Mouse (Mus musculus) T-helper 1 cell (primary cell): Measurements from ENCODE around the gene Anln.
"Not testable (repeated sequence)": the region's sequence is repeated elsewhere in the genome, so short reads cannot be mapped to it uniquely, and the experiment has no call there.

ENCODE experiments used
- in situ Hi-C: fragments of 300-600 bp; cut with MboI, MseI; formaldehyde crosslinking; loops from one replicate; pipeline ENCODE4 v1.15.1; 2025; ENCODE audit warnings: high pct_unique_total_duplicates

The Anln gene

GRCm38 (mm10) chr9:22389021-22389476 lies at the start of gene Anln:
TSS of gene Anln (minus strand) at chr9:22389188.
- in situ Hi-C loops = no loop called here

DNA sequence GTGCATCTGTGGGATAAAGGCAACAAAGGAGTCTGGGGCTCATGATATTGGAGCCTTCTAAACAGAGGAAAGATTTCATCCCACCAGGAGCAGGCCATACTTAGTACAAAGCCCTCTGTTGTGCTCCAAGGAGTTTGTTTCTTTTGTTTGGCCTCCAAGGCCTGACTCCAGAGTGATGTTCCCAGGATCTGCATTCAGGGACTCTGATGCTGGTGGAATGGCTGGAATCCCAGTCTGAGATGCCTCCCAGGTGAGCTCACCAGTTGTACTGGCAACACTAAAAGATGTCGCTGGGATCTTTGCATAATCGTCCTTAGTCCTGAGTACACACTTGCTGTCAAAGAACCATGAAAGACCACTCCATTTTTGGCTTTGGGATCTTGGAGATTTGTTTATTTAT lies 45.1 kb upstream of the Anln start:
- in situ Hi-C loops = no loop called here

DNA sequence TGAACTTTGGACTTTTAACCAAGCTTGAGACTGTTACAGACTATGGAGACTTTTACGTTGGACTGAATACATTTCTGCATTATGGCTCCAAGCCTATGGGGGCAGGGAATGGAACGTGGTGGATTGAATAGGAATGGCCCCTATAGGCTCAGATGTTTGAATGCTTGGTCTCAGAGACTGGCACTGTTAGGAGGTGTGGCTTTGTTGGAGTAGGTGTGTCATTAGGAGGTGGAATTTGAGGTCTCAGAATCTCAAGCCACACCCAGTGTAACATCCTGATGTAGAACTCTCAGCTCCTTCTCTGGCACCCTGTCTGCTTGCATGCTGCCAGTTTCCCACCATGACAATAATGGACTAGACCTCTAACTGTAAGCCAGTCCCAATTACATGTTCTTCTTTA lies 44.2 kb upstream of the Anln start:
- in situ Hi-C loops = no loop called here

DNA sequence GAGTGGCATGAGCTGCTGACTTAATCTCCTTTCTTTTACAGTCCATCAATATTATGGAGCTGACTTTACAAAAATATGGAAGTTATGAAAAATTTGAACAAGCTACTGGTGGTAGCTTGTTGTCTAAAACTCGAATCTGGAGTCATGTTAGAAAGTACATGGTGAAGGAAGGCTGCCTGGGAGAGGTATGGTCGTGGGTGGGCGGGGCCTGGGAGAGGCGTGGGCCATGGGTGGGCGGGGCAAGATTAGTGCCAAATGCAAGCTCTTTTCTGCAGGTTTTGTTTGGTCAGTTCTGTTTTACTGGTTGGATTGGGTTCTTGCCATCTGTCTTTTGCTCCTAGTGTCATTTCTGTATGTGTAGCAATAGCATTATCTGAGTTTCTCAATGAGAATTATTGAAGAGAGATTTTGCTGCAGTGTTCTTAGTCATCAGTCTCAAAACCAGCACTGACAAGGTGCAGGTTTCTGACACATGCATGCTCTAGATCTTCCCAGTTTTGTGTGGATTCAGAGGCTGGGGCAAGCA lies 41.4 kb upstream of the Anln start:
- in situ Hi-C loops = no loop called here

DNA sequence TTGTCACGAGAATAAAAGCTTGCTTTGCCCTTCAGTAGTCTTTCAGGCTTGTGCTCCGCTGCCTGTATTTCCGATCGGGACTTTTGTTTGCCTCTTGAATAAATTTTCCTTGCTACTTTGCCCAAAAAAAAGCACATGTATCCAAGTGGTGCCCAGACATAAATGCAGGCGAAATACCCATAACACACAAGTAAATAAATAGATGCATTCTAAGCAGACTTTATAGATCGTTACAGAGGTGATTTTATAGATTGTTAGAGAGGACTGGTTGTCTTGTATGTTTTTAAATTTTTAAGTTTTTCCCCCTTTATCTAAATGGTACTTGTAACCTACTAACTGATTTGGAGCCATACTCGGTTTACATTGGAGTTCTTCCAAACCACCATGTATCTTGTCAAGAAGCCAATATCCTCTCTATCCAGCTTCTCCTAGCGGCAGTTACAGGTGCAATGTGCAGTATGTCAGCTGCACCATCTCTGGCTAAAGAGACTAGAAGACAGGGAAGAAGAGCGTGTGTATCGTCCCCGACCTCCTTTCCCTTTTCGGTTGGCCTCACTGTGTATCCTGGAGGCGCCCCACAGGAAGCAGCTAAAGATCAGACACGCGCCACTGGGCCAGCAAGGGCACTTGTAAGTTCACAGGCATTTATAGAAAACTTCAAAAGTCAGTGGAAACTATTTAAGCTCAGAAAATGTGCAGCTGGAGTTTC lies 40.7 kb upstream of the Anln start:
- in situ Hi-C loops = no loop called here

GRCm38 (mm10) chr9:22428666-22429410 lies 39.9 kb upstream of the Anln start:
- in situ Hi-C loops = no loop called here

DNA sequence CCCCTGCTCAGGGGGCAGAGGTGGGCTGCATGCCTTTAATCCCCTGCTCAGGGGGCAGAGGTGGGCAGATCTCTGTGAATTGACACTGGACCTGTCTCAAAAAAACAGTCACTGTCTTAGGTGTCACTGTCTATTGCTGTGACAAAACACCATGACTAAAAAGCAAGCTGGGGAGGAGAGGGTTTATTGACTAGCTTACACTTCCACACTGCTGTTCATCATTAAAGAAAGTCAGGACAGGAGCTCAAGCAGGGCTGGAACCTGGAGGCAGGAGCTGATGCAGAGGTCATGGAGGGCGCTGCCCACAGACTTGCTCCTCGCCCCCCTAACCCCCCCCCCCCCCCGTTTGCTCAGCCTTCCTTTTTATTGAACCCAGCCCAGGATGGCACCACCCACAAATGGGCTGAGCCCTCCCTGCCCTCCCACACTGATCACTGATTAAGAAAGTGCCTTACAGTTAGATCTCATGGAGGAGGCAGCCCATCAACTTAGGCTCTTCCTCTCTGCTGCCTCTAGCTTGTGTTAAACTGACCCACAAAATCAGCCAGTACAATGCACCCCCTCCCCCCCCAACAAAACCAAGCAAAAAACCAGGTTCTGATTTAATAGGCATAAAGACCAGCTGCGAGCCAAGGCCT lies 39.2 kb upstream of the Anln start:
- in situ Hi-C loops = no loop called here

DNA sequence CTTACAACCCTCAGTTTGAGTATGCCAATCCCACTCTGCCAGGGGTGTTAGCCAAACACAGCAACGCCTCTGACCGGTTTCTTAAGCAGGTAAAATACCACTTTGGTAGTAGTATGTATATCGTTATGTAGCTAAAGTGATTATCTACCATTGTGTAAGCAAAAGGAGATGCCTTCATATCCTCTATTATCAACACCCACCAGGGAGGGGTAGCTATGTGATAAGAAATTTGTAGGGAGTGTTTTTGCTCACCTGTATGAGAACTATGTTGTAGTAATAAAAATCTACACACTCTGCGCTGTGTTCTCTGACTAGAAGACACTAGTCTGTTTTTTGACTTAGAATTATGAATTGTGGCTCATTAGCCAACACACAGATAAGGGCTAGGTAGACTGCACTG lies 35.7 kb upstream of the Anln start:
- in situ Hi-C loops = no loop called here

DNA sequence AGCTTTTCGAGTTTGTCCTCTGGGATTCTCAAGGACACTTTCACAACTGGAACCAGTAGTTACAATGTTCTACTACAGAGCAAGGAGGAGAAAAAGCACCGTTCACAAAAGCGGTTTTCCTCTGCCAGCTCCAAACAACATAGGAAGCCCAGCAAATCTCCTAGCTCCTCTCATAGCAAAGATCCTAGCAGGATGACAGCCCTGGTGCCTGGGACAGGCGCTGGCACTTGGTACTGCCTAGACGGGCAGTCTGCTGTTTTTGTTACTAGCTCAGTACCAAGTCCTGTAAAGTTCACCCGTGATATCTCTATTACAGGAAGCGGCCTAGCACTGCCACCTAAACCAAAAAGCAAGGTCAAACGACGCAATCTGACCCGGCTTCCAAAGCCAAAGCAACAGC lies 35.2 kb upstream of the Anln start:
- in situ Hi-C loops = no loop called here

- in situ Hi-C loops = no loop called here
Measured at GRCm38 (mm10) chr9:22423507-22423906, 34.5 kb upstream of the Anln start.

GRCm38 (mm10) chr9:22422559-22422958 lies 33.6 kb upstream of the Anln start:
- in situ Hi-C loops = no loop called here

GRCm38 (mm10) chr9:22420491-22420890 lies 31.5 kb upstream of the Anln start:
- in situ Hi-C loops = no loop called here

DNA sequence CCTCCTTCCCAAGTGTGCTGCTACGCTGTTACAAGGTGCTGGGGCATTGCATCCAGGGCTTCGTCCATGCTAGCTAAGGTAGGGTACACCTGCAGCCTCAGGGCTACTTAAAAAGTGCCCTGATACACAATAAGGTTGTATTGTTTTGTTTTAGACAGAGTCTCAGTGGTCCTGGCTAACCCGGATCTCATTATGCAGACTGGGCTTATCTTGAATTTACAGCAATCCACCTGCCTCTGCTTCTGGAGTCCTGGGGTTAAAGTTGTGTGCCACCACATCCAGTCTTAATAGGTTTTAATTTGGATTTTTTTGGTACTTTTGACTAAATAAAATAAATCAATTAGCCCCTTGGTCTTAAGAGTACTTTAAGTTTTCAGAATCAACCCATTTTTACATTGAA lies 30.9 kb upstream of the Anln start:
- in situ Hi-C loops = no loop called here

DNA sequence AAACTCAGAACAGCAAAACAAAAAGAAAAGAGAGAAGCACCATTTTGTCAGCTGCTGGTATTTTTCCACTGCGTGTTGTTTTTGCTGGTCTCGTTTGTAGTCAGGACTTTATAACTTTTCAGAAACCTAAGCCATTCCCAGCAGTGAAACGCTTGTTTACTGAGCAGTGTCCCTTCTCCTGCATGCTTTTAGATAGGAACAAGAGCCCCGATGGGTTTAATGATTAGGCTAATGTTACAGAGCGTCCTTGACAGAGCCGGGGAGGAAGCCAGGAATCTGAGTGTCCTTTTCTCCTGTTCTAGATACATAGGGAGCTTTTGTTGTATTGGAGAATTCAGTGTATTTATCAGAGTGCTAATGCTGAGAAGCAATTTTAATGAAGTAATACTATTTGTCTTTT lies 28.6 kb upstream of the Anln start:
- in situ Hi-C loops = no loop called here

DNA sequence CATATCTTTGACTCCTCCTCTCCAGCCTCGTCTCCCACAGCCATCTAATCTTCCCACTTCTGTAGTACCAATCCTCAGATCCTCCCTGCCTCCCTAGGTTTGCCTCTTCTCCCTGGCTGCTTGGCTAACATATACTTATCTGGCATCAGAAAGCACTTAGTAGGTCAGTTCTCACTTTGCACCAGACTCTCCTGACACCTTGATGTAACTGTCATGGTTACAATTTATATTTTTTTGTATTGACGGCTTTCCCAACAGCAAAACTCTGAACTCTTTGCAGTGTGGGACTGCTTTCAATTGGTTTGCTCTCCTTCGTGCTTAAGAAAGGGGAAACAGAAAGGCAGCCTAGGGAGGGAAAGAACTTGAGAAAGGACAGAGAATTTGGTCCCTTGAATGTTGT lies 27.2 kb upstream of the Anln start:
- in situ Hi-C loops = no loop called here

DNA sequence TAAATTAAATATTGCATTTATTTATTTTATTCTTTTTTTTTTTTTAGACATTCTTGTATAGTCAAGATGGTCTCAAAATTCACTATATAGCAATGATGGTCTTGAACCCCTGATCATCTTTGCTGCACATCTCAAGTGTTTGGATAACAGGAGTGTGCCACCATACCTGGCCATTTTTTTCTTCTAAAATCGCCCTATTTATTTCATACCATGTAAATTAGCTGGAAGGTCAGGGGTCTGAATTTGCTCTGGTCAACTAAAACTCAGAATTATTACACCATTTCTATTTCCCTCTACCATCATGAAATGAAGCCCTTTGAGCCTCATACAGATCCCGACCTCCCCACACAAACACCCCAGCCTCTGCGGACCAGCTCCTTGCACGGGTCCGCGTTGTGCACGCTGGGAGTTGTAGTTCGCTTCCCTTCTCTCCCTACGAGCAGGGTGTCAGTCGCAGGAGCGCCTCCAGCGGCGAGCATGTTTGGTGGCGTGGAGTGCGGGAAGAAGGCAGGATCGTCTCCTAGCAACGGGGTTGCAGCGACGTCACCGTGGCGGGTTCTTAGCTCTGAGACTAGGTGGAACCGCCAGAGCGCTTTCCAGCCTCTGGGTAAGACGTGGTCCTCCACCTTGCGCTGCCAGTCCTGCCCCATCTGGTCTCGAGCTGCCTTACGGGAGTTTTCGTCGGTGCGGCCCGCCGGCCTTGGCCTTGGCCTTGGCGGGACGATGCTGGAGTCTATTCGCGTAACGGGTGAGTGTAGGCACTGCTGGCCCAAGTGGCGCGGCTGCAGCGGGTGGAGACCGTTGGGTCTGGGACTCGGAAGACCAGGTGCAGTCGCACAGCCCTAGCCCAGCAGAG lies 22.2 kb upstream of the Anln start, which contains the start of gene 9530077C05Rik:
TSS of gene 9530077C05Rik (plus strand) at position 512 of the 856 bp plus-strand sequence.
- in situ Hi-C loops = no loop called here

- in situ Hi-C loops = no loop called here
Measured at GRCm38 (mm10) chr9:22409501-22409900, 20.5 kb upstream of the Anln start.

GRCm38 (mm10) chr9:22408344-22408743 lies 19.4 kb upstream of the Anln start:
- in situ Hi-C loops = not testable (repeated sequence)

DNA sequence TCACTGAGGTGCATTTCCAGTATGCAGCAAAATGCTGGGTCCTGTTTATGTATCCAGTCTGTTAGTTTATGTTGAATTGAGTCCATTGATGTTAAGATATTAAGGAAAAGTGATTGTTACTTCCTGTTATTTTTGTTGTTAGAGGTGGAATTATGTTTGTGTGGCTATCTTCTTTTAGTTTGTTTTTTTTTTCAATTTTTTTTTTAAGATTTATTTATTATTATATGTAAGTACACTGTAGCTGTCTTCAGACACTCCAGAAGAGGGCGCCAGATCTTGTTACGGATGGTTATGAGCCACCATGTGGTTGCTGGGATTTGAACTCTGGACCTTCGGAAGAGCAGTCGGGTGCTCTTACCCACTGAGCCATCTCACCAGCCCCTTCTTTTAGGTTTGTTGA lies 18.6 kb upstream of the Anln start:
- in situ Hi-C loops = not testable (repeated sequence)

GRCm38 (mm10) chr9:22405414-22405813 lies 16.4 kb upstream of the Anln start:
- in situ Hi-C loops = no loop called here

DNA sequence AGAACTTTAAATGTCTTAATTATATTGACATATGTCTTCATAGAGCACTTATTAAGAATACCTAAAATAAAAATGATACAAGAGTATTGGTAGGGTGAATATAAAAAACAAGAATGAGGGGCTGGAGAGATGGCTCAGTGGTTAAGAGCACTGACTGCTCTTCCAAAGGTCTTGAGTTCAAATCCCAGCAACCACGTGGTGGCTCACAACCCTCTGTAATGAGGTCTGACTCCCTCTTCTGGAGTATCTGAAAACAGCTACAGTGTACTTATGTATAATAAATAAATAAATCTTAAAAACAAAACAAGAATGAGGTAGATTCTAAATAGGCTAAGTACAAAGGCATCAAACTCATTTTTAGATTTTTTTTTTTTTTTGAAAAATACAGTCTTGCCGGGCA lies 14.5 kb upstream of the Anln start:
- in situ Hi-C loops = not testable (repeated sequence)
